Mouse (Mus musculus) ES-E14 (cell line): Measurements from ENCODE around the gene Nsun3. TPM values are rescaled to one million over a fixed set of nuclear protein-coding genes. Genes with fewer than 3 reads are reported as not detected.

ENCODE experiments used
- DNase-seq: peaks from one replicate; pipeline ENCODE4 v3.0.0-alpha.2; 2013; ENCODE audit warnings: low read depth, low spot score
- H3K27ac ChIP-seq: 2 replicates; pipeline ENCODE4 v1.5.1; 2012; ENCODE audit warnings: low read depth, mild to moderate bottlenecking, low read length, moderate library complexity, mixed read lengths; ENCODE audit not compliant: poor library complexity, insufficient read depth, severe bottlenecking
- H3K36me3 ChIP-seq: 2 replicates; pipeline ENCODE4 v1.6.1; 2012; ENCODE audit warnings: mild to moderate bottlenecking, low read length, moderate library complexity, mixed read lengths; ENCODE audit not compliant: control insufficient read depth, poor library complexity, insufficient read depth, severe bottlenecking
- H3K4me1 ChIP-seq, 2 experiments: fragments of 150-350 bp in 1 of 2; sonication (generic) in 1 of 2; 2 replicates each; pipeline ENCODE4 v1.6.1; 2012; ENCODE audit warnings: low read length in 2 of 2, mild to moderate bottlenecking in 1 of 2, mixed read lengths in 1 of 2; ENCODE audit not compliant: control insufficient read depth in 2 of 2, insufficient read depth in 2 of 2, poor library complexity in 1 of 2
- H3K4me3 ChIP-seq, 2 experiments: fragments of 150-350 bp in 1 of 2; sonication (generic) in 1 of 2; 2 replicates each; pipeline ENCODE4 v1.5.1; 2012; ENCODE audit warnings: low read length in 2 of 2, low read depth in 1 of 2, mild to moderate bottlenecking in 1 of 2, mixed read lengths in 1 of 2; ENCODE audit not compliant: insufficient read depth in 1 of 2, poor library complexity in 1 of 2, severe bottlenecking in 1 of 2
- H3K9ac ChIP-seq: 2 replicates; pipeline ENCODE4 v1.6.1; 2012; ENCODE audit warnings: low read depth, mild to moderate bottlenecking, low read length, mixed read lengths; ENCODE audit not compliant: poor library complexity, insufficient read depth, severe bottlenecking
- H3K9me3 ChIP-seq: fragments of 150-350 bp; sonication (generic); 2 replicates; pipeline ENCODE4 v1.6.1; 2012; ENCODE audit warnings: low read depth, mild to moderate bottlenecking, low read length; ENCODE audit not compliant: control insufficient read depth, insufficient read depth
- CHD2 ChIP-seq: IDR thresholded peaks from 2 replicates; pipeline ENCODE4 v1.6.1; 2014; ENCODE audit warnings: mild to moderate bottlenecking, low read depth, low read length, inconsistent platforms
- HCFC1 ChIP-seq: IDR thresholded peaks from 2 replicates; pipeline ENCODE4 v1.6.1; 2012; ENCODE audit warnings: low read length, inconsistent platforms, borderline replicate concordance; ENCODE audit not compliant: insufficient read depth
- MAFK ChIP-seq: IDR thresholded peaks from 2 replicates; pipeline ENCODE4 v1.6.1; 2014; ENCODE audit warnings: mild to moderate bottlenecking, low read depth, low read length, inconsistent platforms; ENCODE audit not compliant: insufficient read depth
- ZC3H11A ChIP-seq: IDR thresholded peaks from 2 replicates; pipeline ENCODE4 v1.6.1; 2012; ENCODE audit warnings: low read depth, mild to moderate bottlenecking, inconsistent platforms, low read length, borderline replicate concordance
- ZNF384 ChIP-seq: IDR thresholded peaks from 2 replicates; pipeline ENCODE4 v1.6.1; 2012; ENCODE audit warnings: low read depth, low read length, inconsistent platforms
- in situ Hi-C, 2 experiments: fragments of 600-800 bp; cut with MboI; formaldehyde crosslinking; loops; one replicate each; pipeline ENCODE4 v1.15.1; 2025; ENCODE audit warnings: low sequenced_read_pairs in 2 of 2, inconsistent platforms in 1 of 2; ENCODE audit not compliant: unreplicated experiment in 2 of 2
- total RNA-seq: library from RNA; depleted of rRNA; stranded (reverse); fragments of 300-350 nt; gene quantifications from 2 replicates; pipeline ENCODE4 v1.2.3, GENCODE M21; 2012

Gene Nsun3
- total RNA-seq, 1 experiment = 6.2 TPM

GRCm38 (mm10) chr16:62798808-62799207 is 12.2 kb upstream of the Nsun3 start:
- no peak overlapping the region for H3K4me3 ChIP-seq
- DNase-seq = no peak
- TF ChIP-seq MAFK (no peak), CHD2 (no peak), ZC3H11A (no peak), ZNF384 (no peak), HCFC1 (no peak)
- H3K9me3 ChIP-seq = no peaks in the 10 kb centered on the region
- in situ Hi-C loops = no loop called here
- H3K4me1 ChIP-seq = no peaks in the 10 kb centered on the region
- no peaks in the 10 kb centered on the region; the same call in 1 of the 2 replicates for H3K36me3 ChIP-seq
- H3K9ac ChIP-seq = no peak overlapping the region
- H3K27ac ChIP-seq = no peak overlapping the region

GRCm38 (mm10) chr16:62796608-62797007 is 10.0 kb upstream of the Nsun3 start:
- Histone ChIP-seq H3K4me1 (no peaks in the 10 kb centered on the region), H3K27ac (no peak overlapping the region), H3K9me3 (no peaks in the 10 kb centered on the region), H3K36me3 (no peaks in the 10 kb centered on the region), H3K4me3 (no peak overlapping the region), H3K9ac (no peak overlapping the region)
- TF ChIP-seq ZC3H11A (no peak), ZNF384 (no peak), MAFK (no peak), CHD2 (no peak), HCFC1 (no peak)
- in situ Hi-C loops = no loop called here
- no peak for DNase-seq

GRCm38 (mm10) chr16:62782229-62782628 is 4.4 kb downstream of the Nsun3 start:
- no peak overlapping the region for H3K9ac ChIP-seq
- TF ChIP-seq CHD2 (no peak), HCFC1 (no peak), MAFK (no peak), ZNF384 (no peak), ZC3H11A (no peak)
- H3K36me3 ChIP-seq = peaks cover 4% of the 10 kb centered on the region; the same call in 1 of the 2 replicates
- H3K9me3 ChIP-seq = no peaks in the 10 kb centered on the region
- DNase-seq = peak; percentile 7
- H3K4me3 ChIP-seq = no peak overlapping the region
- H3K27ac ChIP-seq = no peak overlapping the region
- peaks cover 0 to 2% of the 10 kb centered on the region in 2 experiments; a peak in 2 of 4 replicates for H3K4me1 ChIP-seq
- in situ Hi-C loops = no loop called here

- Histone ChIP-seq H3K36me3 (peaks cover 7% of the 10 kb centered on the region), H3K9ac (no peak overlapping the region), H3K9me3 (no peaks in the 10 kb centered on the region), H3K4me1 (no peaks in the 10 kb centered on the region), H3K4me3 (no peak overlapping the region), H3K27ac (no peak overlapping the region)
- TF ChIP-seq ZC3H11A (no peak), HCFC1 (no peak)
- no peak for DNase-seq
- in situ Hi-C loops = no loop called here
These were observed 8.3 kb downstream of the Nsun3 start for GRCm38 (mm10) chr16:62778282-62778681.

GRCm38 (mm10) chr16:62776034-62776433 is 10.6 kb downstream of the Nsun3 start:
- no peak for DNase-seq
- Histone ChIP-seq H3K9ac (no peak overlapping the region), H3K4me3 (no peak overlapping the region), H3K9me3 (no peaks in the 10 kb centered on the region), H3K4me1 (no peaks in the 10 kb centered on the region), H3K36me3 (peaks cover 3% of the 10 kb centered on the region; the same call in 1 of the 2 replicates), H3K27ac (no peak overlapping the region)
- in situ Hi-C loops = no loop called here
- TF ChIP-seq MAFK = no peak
- TF ChIP-seq ZNF384 = no peak
- no peak for TF ChIP-seq ZC3H11A
- no peak for TF ChIP-seq CHD2
- TF ChIP-seq HCFC1 = no peak
